ENCODE assay signal across 49 mouse cellular contexts in genomic region chr13:54783698-54784097, GRCm38 (mm10). TPM values are rescaled to one million over a fixed set of nuclear protein-coding genes. Genes with fewer than 3 reads are reported as not detected.
"Had no signal": no experiment of that assay in that cellular context is flagged by ENCODE, and none has a peak within 500 bp of the region (broad histone marks: within the 10 kb centered on the region; RNA-seq: fewer than 3 reads in every experiment).

Eif4e1b (plus strand) TSS chr13:54783998.

- H3K9ac ChIP-seq: heart, embryonic 12.5 days; heart, embryonic 13.5 days; heart, embryonic 15.5 days; hindbrain, embryonic 12.5 days; hindbrain, embryonic 13.5 days; hindbrain, embryonic 14.5 days; hindbrain, embryonic 15.5 days; intestine, embryonic 15.5 days; kidney, embryonic 15.5 days had no signal

- H3K4me2 ChIP-seq: heart, embryonic 11.5 days; heart, embryonic 12.5 days; heart, embryonic 13.5 days; heart, embryonic 15.5 days; hindbrain, embryonic 12.5 days; hindbrain, embryonic 13.5 days; hindbrain, embryonic 14.5 days; hindbrain, embryonic 15.5 days; intestine, embryonic 15.5 days; kidney, embryonic 15.5 days had no signal

- H3K27me3 ChIP-seq: hindbrain, embryonic 15.5 days; intestine, embryonic 15.5 days had no signal

- H3K4me3 ChIP-seq: heart, embryonic 10.5 days; heart, embryonic 12.5 days; heart, embryonic 13.5 days; heart, embryonic 15.5 days; hindbrain, embryonic 10.5 days; hindbrain, embryonic 12.5 days; hindbrain, embryonic 13.5 days; hindbrain, embryonic 15.5 days; intestine, embryonic 15.5 days; kidney, embryonic 15.5 days; layer of hippocampus, adult 2 months had no signal

- H3K36me3 ChIP-seq: heart, embryonic 10.5 days; heart, embryonic 12.5 days; heart, embryonic 13.5 days; heart, embryonic 15.5 days; hindbrain, embryonic 10.5 days; hindbrain, embryonic 12.5 days; hindbrain, embryonic 13.5 days; hindbrain, embryonic 15.5 days; intestine, embryonic 15.5 days; kidney, embryonic 15.5 days had no signal

- DNase-seq: heart, postnatal 10 days; heart, postnatal 14 days; heart, postnatal 36 days; heart, postnatal 4 days; kidney, adult 11 months; kidney, adult 18-20 months; kidney, adult 2 months; kidney, adult 8-10 months; kidney, adult 9 months; kidney, postnatal 10 days; kidney, postnatal 14 days; kidney, postnatal 25 days; kidney, postnatal 36 days; kidney, postnatal 4 days; layer of hippocampus, adult 9-11 months; layer of hippocampus, postnatal 36 days had no signal

- ATAC-seq: hindbrain, embryonic 16.5 days; hindbrain, postnatal 0 days; inflammation-experienced regulatory T-cells, adult 6 months; intestine, embryonic 15.5 days; intestine, embryonic 16.5 days; intestine, postnatal 0 days had no signal

- H3K27ac ChIP-seq: heart, embryonic 10.5 days; heart, embryonic 13.5 days; heart, embryonic 15.5 days; hindbrain, embryonic 10.5 days; hindbrain, embryonic 12.5 days; hindbrain, embryonic 13.5 days; hindbrain, embryonic 14.5 days; hindbrain, embryonic 15.5 days; hindbrain, postnatal 0 days; intestine, embryonic 15.5 days; kidney, embryonic 15.5 days; kidney, postnatal 0 days; layer of hippocampus, adult 2 months had no signal

- H3K9me3 ChIP-seq: heart, embryonic 10.5 days; heart, embryonic 12.5 days; heart, embryonic 13.5 days; heart, embryonic 15.5 days; hindbrain, embryonic 10.5 days; hindbrain, embryonic 12.5 days; hindbrain, embryonic 13.5 days; hindbrain, embryonic 15.5 days; intestine, embryonic 15.5 days; kidney, embryonic 15.5 days had no signal

- H3K4me1 ChIP-seq: hindbrain, embryonic 10.5 days; intestine, embryonic 15.5 days had no signal

RNA-seq across cellular contexts. Expression of gene Eif4e1b, which starts in this region (rescaled TPM):
- total RNA-seq: heart, postnatal 10 days; heart, postnatal 14 days; heart, postnatal 25 days; heart, postnatal 36 days; heart, postnatal 4 days; hematopoietic stem cell, adult 5-6 weeks; hindbrain, postnatal 0 days; layer of hippocampus, adult 18-20 months; layer of hippocampus, adult 2 months; layer of hippocampus, postnatal 10 days; layer of hippocampus, postnatal 25 days; layer of hippocampus, postnatal 36 days; left cerebral cortex, adult 18-20 months had no signal
- polyA plus RNA-seq: heart, embryonic 10.5 days; heart, embryonic 11.5 days; heart, embryonic 12.5 days; heart, embryonic 13.5 days; heart, embryonic 14.5 days; heart, embryonic 15.5 days; heart, embryonic 16.5 days; heart, postnatal 0 days; hindbrain, embryonic 10.5 days; hindbrain, embryonic 11.5 days; hindbrain, embryonic 12.5 days; hindbrain, embryonic 13.5 days; hindbrain, embryonic 14.5 days; hindbrain, embryonic 15.5 days; hindbrain, embryonic 16.5 days; hindbrain, postnatal 0 days; inflammation-experienced regulatory T-cells, adult 6 months; intestine, embryonic 14.5 days; intestine, embryonic 15.5 days; intestine, embryonic 16.5 days; intestine, postnatal 0 days; kidney, adult 2 months; kidney, embryonic 14.5 days; kidney, embryonic 15.5 days; kidney, embryonic 16.5 days; kidney, postnatal 0 days; large intestine, adult 2 months had no signal
